Mouse (Mus musculus) lung, postnatal 10 days (tissue): ENCODE results near the gene Kif26b.
A peak's percentile ranks its signal among the peaks of the same experiment; 100 is the strongest.

Source experiments
- DNase-seq: peaks from one replicate; pipeline ENCODE4 v3.0.0; 2021

Gene Kif26b

GRCm38 (mm10) chr1:178542415-178542814 is 13.5 kb downstream of the Kif26b start:
- DNase-seq, result no peak

- DNase-seq, result no peak
Measured at GRCm38 (mm10) chr1:178542990-178543944, 14.3 kb downstream of the Kif26b start.

DNA sequence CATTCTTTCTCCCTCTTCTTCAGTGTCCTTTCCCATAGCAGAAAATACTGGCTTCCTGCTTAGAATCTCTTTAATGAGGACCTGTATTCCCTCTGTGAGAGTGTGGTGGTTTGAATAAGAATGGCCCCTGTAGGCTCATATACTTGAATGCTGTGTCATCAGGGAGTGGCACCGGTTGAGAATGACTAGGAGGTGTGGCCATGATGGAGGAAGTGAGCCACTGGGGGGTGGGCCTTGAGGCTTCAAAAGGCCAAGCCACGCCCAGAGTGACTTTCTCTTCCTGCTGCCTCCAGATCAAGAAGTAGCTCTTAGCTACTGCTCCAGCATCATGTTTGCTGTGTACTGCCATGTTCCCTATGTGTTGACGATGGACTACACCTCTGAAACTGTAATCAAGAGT is 15.7 kb downstream of the Kif26b start:
- peak; percentile 6 for DNase-seq

- DNase-seq, result no peak
Measured at GRCm38 (mm10) chr1:178549576-178549975, 20.7 kb downstream of the Kif26b start.

DNA sequence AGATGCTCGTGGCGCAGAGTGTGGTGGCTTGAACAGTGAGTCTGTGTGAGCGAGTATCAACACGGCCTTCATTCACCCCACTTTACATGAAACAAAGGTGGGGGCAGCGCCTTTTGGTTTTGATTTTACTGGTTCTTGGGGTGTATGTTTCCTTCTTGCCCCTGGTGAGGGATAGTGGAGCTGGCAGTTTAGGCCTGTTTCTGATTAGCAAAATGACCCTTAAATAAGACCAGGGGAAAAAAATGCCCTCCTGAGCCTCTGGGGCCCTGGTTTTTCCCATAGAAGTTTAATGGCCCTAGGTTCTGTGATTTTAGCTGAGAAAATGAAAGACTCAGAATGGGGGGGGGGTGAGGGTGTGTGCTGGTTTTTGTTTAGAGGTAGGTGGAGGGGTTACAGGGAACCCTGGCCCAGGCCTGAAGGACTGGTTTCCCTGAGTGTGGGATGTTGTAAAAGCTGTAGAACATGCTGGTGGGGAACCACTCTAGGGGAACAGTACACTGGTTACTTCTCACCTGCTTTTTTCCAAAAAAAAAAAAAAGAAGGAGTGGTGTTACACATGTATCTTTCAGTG is 21.6 kb downstream of the Kif26b start:
- DNase-seq, result no peak

DNA sequence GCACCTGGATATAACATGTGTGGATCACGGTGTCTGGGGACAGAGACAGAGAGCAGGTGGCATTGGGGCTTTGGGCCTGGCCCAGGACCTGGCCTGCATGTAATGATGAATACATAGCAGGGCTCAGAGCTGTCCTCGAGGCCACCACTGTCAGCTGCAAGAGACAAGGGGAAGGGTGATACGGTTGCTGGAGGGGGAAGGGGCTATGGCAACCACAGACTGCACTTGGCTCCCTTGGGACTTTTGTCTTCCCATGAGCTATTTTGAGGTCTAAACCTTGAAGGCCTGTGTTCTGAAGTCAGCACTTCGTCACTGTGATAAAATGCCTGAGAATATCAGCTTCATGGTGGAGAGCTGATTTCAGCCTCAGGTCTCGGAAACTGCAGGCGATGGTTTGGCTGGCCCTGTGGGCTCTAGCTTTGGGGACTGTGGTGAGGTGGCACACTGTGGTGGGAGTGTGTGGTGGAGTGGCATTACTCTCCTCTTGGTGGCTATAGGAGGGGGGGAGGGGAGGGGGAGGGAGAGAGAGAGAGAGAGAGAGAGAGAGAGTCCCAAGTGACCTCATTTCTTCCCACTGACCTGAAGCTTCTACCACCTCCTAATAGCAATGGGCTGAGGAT is 23.5 kb downstream of the Kif26b start:
- DNase-seq, result no peak

- DNase-seq, result no peak
Measured at GRCm38 (mm10) chr1:178552898-178553284, 24.0 kb downstream of the Kif26b start.

DNA sequence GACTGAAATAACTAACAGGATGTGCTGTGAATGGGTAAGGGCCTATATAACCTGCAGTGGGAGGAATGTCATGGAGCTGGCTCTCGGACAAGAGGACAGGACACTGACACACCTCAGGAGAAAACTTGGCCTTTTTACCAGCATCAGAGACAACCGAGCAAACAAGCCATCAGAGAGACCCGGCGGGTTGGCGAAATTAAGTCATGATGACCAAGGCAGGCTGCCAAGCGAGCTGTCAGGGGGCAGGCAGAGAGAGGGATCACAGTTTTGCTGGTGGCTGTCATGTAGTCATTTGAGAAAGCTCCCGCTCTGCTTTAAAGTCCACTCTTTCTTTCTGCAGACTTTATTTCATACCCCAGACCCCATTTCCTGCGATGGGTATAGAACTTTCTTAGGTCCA is 27.3 kb downstream of the Kif26b start:
- DNase-seq, result no peak

GRCm38 (mm10) chr1:178560043-178560442 is 31.1 kb downstream of the Kif26b start:
- no peak for DNase-seq

GRCm38 (mm10) chr1:178563834-178564233 is 34.9 kb downstream of the Kif26b start:
- no peak for DNase-seq

DNA sequence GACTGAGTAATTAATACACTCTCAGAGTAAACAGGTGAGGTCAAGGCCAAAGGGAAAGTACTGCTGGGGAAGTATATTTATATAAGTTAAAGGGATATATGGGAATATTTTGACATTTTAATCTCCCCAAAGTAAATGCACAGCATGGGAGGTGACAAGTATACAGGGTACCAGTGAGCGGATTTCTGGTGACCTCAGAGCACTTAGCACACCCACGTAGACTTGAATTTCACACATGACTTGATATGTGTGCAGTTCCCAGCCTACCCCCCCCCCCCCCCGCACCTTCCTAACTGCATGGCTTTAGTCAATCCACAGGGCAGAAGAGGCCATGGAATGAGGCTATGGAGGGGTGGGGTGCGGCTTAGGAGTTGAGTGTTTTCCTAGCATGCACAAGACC is 35.9 kb downstream of the Kif26b start:
- DNase-seq, result no peak

GRCm38 (mm10) chr1:178568551-178569545 is 39.9 kb downstream of the Kif26b start:
- no peak for DNase-seq

DNA sequence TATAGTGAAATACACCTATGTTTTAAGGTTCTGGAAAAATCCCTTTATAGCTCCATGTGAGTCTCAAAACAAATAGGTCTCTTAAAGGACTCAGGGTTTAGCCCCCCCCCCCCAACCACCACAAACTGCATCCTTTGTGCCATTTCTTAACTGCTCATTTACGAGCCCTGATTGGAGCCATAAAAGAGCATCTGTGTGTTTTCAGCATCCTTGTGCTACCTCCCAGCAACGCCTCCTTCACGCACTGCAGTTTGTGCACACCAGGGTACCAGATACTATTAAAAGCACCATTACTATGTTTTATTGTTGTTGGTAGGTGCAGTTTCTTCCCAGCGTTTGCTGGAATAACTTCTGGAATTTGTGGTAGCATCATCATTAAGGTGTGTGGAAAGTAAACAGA is 42.1 kb downstream of the Kif26b start:
- DNase-seq, result no peak

DNA sequence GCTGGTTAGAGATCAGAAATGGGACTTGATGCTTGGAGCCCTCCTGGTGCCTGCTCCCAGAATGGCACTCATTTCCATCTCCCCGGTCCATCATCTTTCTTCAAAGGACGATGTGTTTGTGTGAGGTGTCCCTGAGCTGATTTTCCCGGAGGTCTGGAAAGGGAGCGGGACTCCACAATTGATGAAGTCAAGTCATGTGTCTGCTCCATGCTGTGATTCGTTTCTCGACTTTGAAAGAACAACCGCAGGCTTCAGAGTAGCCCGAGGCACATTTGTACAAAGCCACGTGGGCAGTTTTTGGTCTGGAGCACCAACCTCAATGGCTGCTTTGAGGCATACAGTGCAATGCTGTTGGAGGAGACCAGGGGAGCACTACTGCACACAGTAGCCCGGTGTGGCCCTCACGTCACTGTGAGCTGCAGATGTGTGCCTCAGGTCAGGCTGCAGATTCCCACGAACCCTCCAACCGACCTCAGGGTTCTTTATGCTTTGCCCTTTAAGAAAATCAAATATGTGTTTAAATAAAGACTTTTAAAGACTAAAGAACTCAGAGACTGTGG is 43.0 kb downstream of the Kif26b start:
- no peak for DNase-seq

GRCm38 (mm10) chr1:178573406-178574032 is 44.6 kb downstream of the Kif26b start:
- DNase-seq, result peak; percentile 5

- DNase-seq, result no peak
Measured at GRCm38 (mm10) chr1:178575706-178576105, 46.8 kb downstream of the Kif26b start.

DNA sequence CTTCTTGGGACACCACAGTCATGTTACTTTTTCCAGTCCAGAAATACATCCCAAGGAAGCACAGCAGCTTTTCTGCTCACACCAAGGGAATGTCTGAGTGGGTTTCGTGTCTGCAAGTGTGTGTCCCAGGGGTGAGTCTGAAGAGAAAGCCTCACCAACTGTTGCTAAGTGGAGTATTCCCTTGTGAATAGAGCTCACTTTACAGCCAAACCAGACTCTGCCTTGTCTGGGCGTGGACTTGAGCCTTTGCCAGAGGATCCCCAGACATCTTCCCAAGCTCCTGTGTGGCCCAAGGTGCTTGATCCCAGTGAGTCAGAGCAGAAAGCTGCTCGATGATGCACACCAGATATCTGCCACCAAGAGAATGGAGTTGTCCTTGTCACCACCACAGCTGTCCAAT is 48.0 kb downstream of the Kif26b start:
- no peak for DNase-seq

DNA sequence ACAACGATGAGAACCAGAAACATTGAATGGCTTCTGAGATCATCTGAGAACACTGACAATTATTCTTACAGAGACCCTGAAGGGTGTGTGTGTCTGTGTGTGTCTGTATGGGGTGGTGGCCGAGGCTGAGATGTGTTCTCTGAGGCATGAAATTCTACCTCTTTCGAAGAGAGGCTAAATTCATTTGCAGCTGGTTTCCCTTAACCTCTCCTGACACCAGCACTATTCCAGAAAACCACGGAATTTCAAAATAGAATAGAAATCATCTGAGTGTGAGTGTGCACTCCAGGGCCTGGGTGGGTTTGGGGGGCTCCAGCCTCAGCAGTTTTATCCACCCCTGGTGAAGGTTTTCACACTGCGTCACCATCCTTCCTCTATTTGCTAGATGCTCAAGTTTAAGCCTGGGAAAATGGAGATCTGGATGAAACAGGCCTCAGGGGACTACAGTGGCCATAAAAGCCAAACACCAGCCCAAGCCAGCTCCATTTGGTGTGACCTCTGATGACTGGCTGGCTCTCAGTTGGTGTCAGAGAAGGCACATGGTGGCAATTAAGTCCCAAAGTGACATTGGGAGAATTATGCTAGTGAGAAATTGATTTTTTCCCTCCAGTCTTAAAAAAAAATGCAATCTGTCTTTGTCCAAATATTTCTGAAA is 56.6 kb downstream of the Kif26b start:
- DNase-seq, result no peak

GRCm38 (mm10) chr1:178590229-178591171 is 61.6 kb downstream of the Kif26b start:
- peak; percentile 9 for DNase-seq

DNA sequence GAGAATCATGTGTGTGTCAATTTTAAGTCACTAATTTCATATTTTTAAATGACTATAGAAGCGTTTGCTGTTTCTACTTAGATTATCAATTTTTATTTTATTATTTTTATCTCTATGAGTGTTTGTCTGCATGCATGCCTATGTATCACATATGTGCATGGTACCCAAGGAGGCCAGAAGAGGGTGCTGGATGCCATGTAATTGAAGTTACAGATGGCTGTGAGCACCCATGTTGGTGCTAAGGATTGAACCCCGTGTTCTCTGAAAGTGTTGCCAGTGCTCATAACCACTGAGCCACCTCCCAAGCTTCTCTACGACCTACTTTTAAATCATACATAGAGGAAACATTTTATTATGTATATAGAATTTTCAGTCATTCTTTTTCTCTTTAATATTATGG is 68.2 kb downstream of the Kif26b start:
- no peak for DNase-seq
